7 mouse cellular contexts compared by ENCODE assay signal in the genomic region with DNA sequence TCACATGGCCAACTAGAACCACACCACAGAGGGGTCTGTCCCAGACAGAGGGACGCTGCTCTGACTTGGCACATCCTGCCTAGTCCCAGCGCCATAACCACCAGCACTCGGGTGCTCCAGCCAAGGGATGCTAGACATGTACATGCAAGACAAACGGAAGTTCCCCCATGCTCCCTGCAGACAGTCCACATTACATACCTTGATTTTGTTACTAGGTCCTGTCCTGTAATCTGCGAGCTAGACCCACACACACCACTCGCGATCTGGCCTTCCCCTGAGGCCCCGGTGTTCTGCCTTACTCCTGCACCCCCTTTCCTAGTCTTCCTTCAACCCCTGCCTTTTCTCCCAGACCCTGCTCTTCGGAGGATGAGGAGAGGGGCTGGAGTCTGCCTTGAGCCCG. TPM values are rescaled to one million over a fixed set of nuclear protein-coding genes. Genes with fewer than 3 reads are reported as not detected.
DNase-seq lines count a peak whose midpoint lies in the region; ATAC-seq and TF ChIP-seq lines count a peak whose summit lies in the region.

No protein-coding gene starts in this region.

- H3K36me3 ChIP-seq in spleen, adult 2 months (ENCODE audit: control insufficient read depth, insufficient read depth, low read length): peaks cover 44% of the 10 kb centered on the region
- peaks cover 49% of the 10 kb centered on the region for H3K36me3 ChIP-seq in embryonic facial prominence, embryonic 14.5 days (ENCODE audit: control insufficient read depth, insufficient read depth, low read length)
- peaks cover 49% of the 10 kb centered on the region for H3K36me3 ChIP-seq in limb, embryonic 14.5 days (ENCODE audit: control insufficient read depth, insufficient read depth, low read length)
- H3K36me3 ChIP-seq in stomach, embryonic 14.5 days (ENCODE audit: control insufficient read depth, insufficient read depth, low read length): peaks cover 37% of the 10 kb centered on the region

- peak overlapping the region; percentile 72 for H3K27ac ChIP-seq in spleen, adult 2 months (ENCODE audit: insufficient read depth, low read length)
- peak overlapping the region; percentile 68; the same call in 1 of the 2 replicates for H3K27ac ChIP-seq in embryonic facial prominence, embryonic 14.5 days (replicated peaks; ENCODE audit: low read depth, low read length)
- H3K27ac ChIP-seq in limb, embryonic 14.5 days (replicated peaks; ENCODE audit: low read depth, low read length): no peak overlapping the region; the same call in 1 of the 2 replicates
- H3K27ac ChIP-seq in stomach, embryonic 14.5 days (ENCODE audit: low read length): peak overlapping the region; percentile 29; the same call in 1 of the 2 replicates

- H3K9me3 ChIP-seq in embryonic facial prominence, embryonic 14.5 days (ENCODE audit: control insufficient read depth, low read length): no peaks in the 10 kb centered on the region
- no peaks in the 10 kb centered on the region for H3K9me3 ChIP-seq in limb, embryonic 14.5 days (ENCODE audit: control insufficient read depth, low read length)
- H3K9me3 ChIP-seq in stomach, embryonic 14.5 days (ENCODE audit: control insufficient read depth, low read depth, low read length): no peaks in the 10 kb centered on the region

- WGBS in spleen, adult 2 months: 5% methylated on average over 10 of the region's 10 CpGs
- WGBS in embryonic facial prominence, embryonic 14.5 days: 23% methylated on average over 10 of the region's 10 CpGs
- 28% methylated on average over 10 of the region's 10 CpGs for WGBS in limb, embryonic 14.5 days
- 32% methylated on average over 10 of the region's 10 CpGs for WGBS in stomach, embryonic 14.5 days

- H3K4me3 ChIP-seq in spleen, adult 2 months (ENCODE audit: extremely low read depth, insufficient read depth, insufficient read length): peak overlapping the region; percentile 82
- H3K4me3 ChIP-seq in embryonic facial prominence, embryonic 14.5 days (ENCODE audit: low read depth, low read length): peak overlapping the region; percentile 68
- peak overlapping the region; percentile 52 for H3K4me3 ChIP-seq in limb, embryonic 14.5 days (replicated peaks; ENCODE audit: low read length)
- H3K4me3 ChIP-seq in stomach, embryonic 14.5 days (ENCODE audit: low read depth, low read length): peak overlapping the region; percentile 55

- no peak for TF ChIP-seq POLR2A in spleen, adult 2 months (IDR thresholded peaks at IDR 0.05; ENCODE audit: low read depth, low read length)
- TF ChIP-seq POLR2A in limb, embryonic 14.5 days (IDR thresholded peaks at IDR 0.05; ENCODE audit: borderline replicate concordance, extremely low read depth, insufficient read depth, insufficient read length): no peak

- no peaks in the 10 kb centered on the region for H3K27me3 ChIP-seq in spleen, adult 2 months (ENCODE audit: control insufficient read depth, insufficient read depth, low read length)
- H3K27me3 ChIP-seq in embryonic facial prominence, embryonic 14.5 days (replicated peaks; ENCODE audit: control insufficient read depth, insufficient read depth, low read length): no peaks in the 10 kb centered on the region
- no peaks in the 10 kb centered on the region for H3K27me3 ChIP-seq in limb, embryonic 14.5 days (ENCODE audit: control insufficient read depth, insufficient read depth, low read length)
- H3K27me3 ChIP-seq in stomach, embryonic 14.5 days (ENCODE audit: control insufficient read depth, insufficient read depth, low read length): no peaks in the 10 kb centered on the region

- no peak for TF ChIP-seq CTCF in spleen, adult 2 months (IDR thresholded peaks at IDR 0.05; ENCODE audit: extremely low read depth, insufficient read depth, insufficient read length, insufficient replicate concordance)

- ATAC-seq in embryonic facial prominence, embryonic 14.5 days (ENCODE audit: low read depth): 0 out of 2 replicates have a peak, but pooled peaks have one; percentile 7
- ATAC-seq in limb, embryonic 14.5 days (ENCODE audit: low FRiP score, low read depth): no peak
- no peak for ATAC-seq in stomach, embryonic 14.5 days (ENCODE audit: insufficient number of reproducible peaks, insufficient read depth, low FRiP score, low read depth)

- DNase-seq in spleen, adult 2 months (ENCODE audit: low read depth in 1 of 2, low spot score in 2 of 2): no peak
- no peak for DNase-seq in spleen, adult 18-20 months
- DNase-seq in embryonic facial prominence, embryonic 14.5 days (ENCODE audit: low spot score): no peak
- DNase-seq in limb, embryonic 14.5 days (ENCODE audit: low spot score): no peak
- DNase-seq in adrenal gland, postnatal 36 days: no peak
- DNase-seq in right cerebral cortex, postnatal 25 days: no peak

- peak overlapping the region; percentile 75 for H3K9ac ChIP-seq in embryonic facial prominence, embryonic 14.5 days (ENCODE audit: low read depth, low read length)
- H3K9ac ChIP-seq in limb, embryonic 14.5 days (ENCODE audit: low read depth, low read length, severe bottlenecking): peak overlapping the region; percentile 61
- H3K9ac ChIP-seq in stomach, embryonic 14.5 days (replicated peaks; ENCODE audit: low read depth, low read length): peak overlapping the region; percentile 52

- H3K4me1 ChIP-seq in spleen, adult 2 months (ENCODE audit: control insufficient read depth, insufficient read depth, insufficient read length): peaks cover 21% of the 10 kb centered on the region
- peaks cover 23% of the 10 kb centered on the region for H3K4me1 ChIP-seq in embryonic facial prominence, embryonic 14.5 days (ENCODE audit: control insufficient read depth, insufficient read depth, low read length)
- peaks cover 29% of the 10 kb centered on the region for H3K4me1 ChIP-seq in limb, embryonic 14.5 days (ENCODE audit: control insufficient read depth, insufficient read depth, low read length)
- peaks cover 23% of the 10 kb centered on the region for H3K4me1 ChIP-seq in stomach, embryonic 14.5 days (ENCODE audit: control insufficient read depth, insufficient read depth, low read length)

- peak overlapping the region; percentile 79 for H3K4me2 ChIP-seq in embryonic facial prominence, embryonic 14.5 days (ENCODE audit: low read depth, low read length)
- H3K4me2 ChIP-seq in limb, embryonic 14.5 days (replicated peaks; ENCODE audit: low read depth, low read length, severe bottlenecking): peak overlapping the region; percentile 75
- H3K4me2 ChIP-seq in stomach, embryonic 14.5 days (replicated peaks; ENCODE audit: low read depth, low read length): peak overlapping the region; percentile 78

RNA-seq across cellular contexts. Expression of gene Tcirg1, which starts 0.6 kb away (rescaled TPM):
- 269 and 299 TPM in 2 replicates for polyA plus RNA-seq in spleen, adult 2 months (2012; rRNA removed)
- polyA plus RNA-seq in embryonic facial prominence, embryonic 14.5 days (2014; fragmentation: Nextera tagmentation; extraction: Ambion mirVana): 33.6 and 36.5 TPM in 2 replicates
- 145 and 191 TPM in 2 replicates for polyA plus RNA-seq in limb, embryonic 14.5 days (2012; rRNA removed)
- polyA plus RNA-seq in limb, embryonic 14.5 days (2014; fragmentation: Nextera tagmentation; extraction: Ambion mirVana): 36.8 and 37.8 TPM in 2 replicates
- 28.4 and 30.9 TPM in 2 replicates for polyA plus RNA-seq in stomach, embryonic 14.5 days (2014; fragmentation: Nextera tagmentation; extraction: Ambion mirVana)
- total RNA-seq in adrenal gland, postnatal 36 days (2021): 10 to 100 TPM; 57.7 to 65.9 TPM

RNA-seq across cellular contexts. Expression of gene Ndufs8, which starts 6.2 kb away (rescaled TPM):
- 120 and 161 TPM in 2 replicates for polyA plus RNA-seq in spleen, adult 2 months (2012; rRNA removed)
- polyA plus RNA-seq in embryonic facial prominence, embryonic 14.5 days (2014; fragmentation: Nextera tagmentation; extraction: Ambion mirVana): 297 and 302 TPM in 2 replicates
- 186 and 202 TPM in 2 replicates for polyA plus RNA-seq in limb, embryonic 14.5 days (2012; rRNA removed)
- 314 and 322 TPM in 2 replicates for polyA plus RNA-seq in limb, embryonic 14.5 days (2014; fragmentation: Nextera tagmentation; extraction: Ambion mirVana)
- 320 and 361 TPM in 2 replicates for polyA plus RNA-seq in stomach, embryonic 14.5 days (2014; fragmentation: Nextera tagmentation; extraction: Ambion mirVana)
- 100 to 1,000 TPM; 331 to 356 TPM for total RNA-seq in adrenal gland, postnatal 36 days (2021)

RNA-seq across cellular contexts. Expression of gene Aldh3b1, which starts 23.3 kb away (rescaled TPM):
- polyA plus RNA-seq in spleen, adult 2 months (2012; rRNA removed): 24.6 and 26.1 TPM in 2 replicates
- polyA plus RNA-seq in embryonic facial prominence, embryonic 14.5 days (2014; fragmentation: Nextera tagmentation; extraction: Ambion mirVana): 4.6 and 4.8 TPM in 2 replicates
- polyA plus RNA-seq in limb, embryonic 14.5 days (2012; rRNA removed): 1.8 and 1.9 TPM in 2 replicates
- polyA plus RNA-seq in limb, embryonic 14.5 days (2014; fragmentation: Nextera tagmentation; extraction: Ambion mirVana): 2.6 and 2.9 TPM in 2 replicates
- 1.2 and 2.4 TPM in 2 replicates for polyA plus RNA-seq in stomach, embryonic 14.5 days (2014; fragmentation: Nextera tagmentation; extraction: Ambion mirVana)
- total RNA-seq in adrenal gland, postnatal 36 days (2021): 100 to 1,000 TPM in 1 of 2 experiments, 10 to 100 TPM in 1; 30.1 to 194 TPM

RNA-seq across cellular contexts. Expression of gene Unc93b1, which starts 28.7 kb away (rescaled TPM):
- polyA plus RNA-seq in spleen, adult 2 months (2012; rRNA removed): 753 and 934 TPM in 2 replicates
- polyA plus RNA-seq in embryonic facial prominence, embryonic 14.5 days (2014; fragmentation: Nextera tagmentation; extraction: Ambion mirVana): 21.3 and 24.5 TPM in 2 replicates
- 33.3 and 40.7 TPM in 2 replicates for polyA plus RNA-seq in limb, embryonic 14.5 days (2012; rRNA removed)
- polyA plus RNA-seq in limb, embryonic 14.5 days (2014; fragmentation: Nextera tagmentation; extraction: Ambion mirVana): 21.9 and 23.3 TPM in 2 replicates
- polyA plus RNA-seq in stomach, embryonic 14.5 days (2014; fragmentation: Nextera tagmentation; extraction: Ambion mirVana): 13.1 and 15.4 TPM in 2 replicates
- 10 to 100 TPM; 49.1 to 62.5 TPM for total RNA-seq in adrenal gland, postnatal 36 days (2021)

RNA-seq across cellular contexts. Expression of gene Aldh3b3, which starts 52.1 kb away (rescaled TPM):
- polyA plus RNA-seq in spleen, adult 2 months (2012; rRNA removed): 0.07 and 0.20 TPM in 2 replicates
- 0.18 and 0.24 TPM in 2 replicates for polyA plus RNA-seq in embryonic facial prominence, embryonic 14.5 days (2014; fragmentation: Nextera tagmentation; extraction: Ambion mirVana)
- 0.32 and 0.52 TPM in 2 replicates for polyA plus RNA-seq in limb, embryonic 14.5 days (2012; rRNA removed)
- 0.33 and 0.39 TPM in 2 replicates for polyA plus RNA-seq in limb, embryonic 14.5 days (2014; fragmentation: Nextera tagmentation; extraction: Ambion mirVana)
- polyA plus RNA-seq in stomach, embryonic 14.5 days (2014; fragmentation: Nextera tagmentation; extraction: Ambion mirVana): 0.09 TPM in 1 of 2 replicates, not detected in the other
- 1 to 10 TPM in 1 of 2 experiments, under 1 TPM in 1; 0.20 to 1.1 TPM for total RNA-seq in adrenal gland, postnatal 36 days (2021)
